Mouse (Mus musculus): ENCODE results near the gene Lta.
"Not testable (repeated sequence)": the region's sequence is repeated elsewhere in the genome, so short reads cannot be mapped to it uniquely, and the experiment has no call there.

The Lta gene

GRCm38 (mm10) chr17:35240384-35241304, 35.5 kb upstream of the Lta start:
- no peak for DNase-seq (ENCODE audit: extremely low read depth, insufficient read length, low spot score)

- no peak for DNase-seq (ENCODE audit: extremely low read depth, insufficient read length, low spot score)
These were observed 34.5 kb upstream of the Lta start for GRCm38 (mm10) chr17:35239700-35240099.

GRCm38 (mm10) chr17:35237504-35237903, 32.4 kb upstream of the Lta start:
- no peak for DNase-seq (ENCODE audit: extremely low read depth, insufficient read length, low spot score)

GRCm38 (mm10) chr17:35236996-35237395, 31.8 kb upstream of the Lta start:
- no peak for DNase-seq (ENCODE audit: extremely low read depth, insufficient read length, low spot score)

- peak; percentile 81 for DNase-seq (ENCODE audit: extremely low read depth, insufficient read length, low spot score)
These were observed 31.2 kb upstream of the Lta start for GRCm38 (mm10) chr17:35236390-35236746.

- peak; percentile 90 for DNase-seq (ENCODE audit: extremely low read depth, insufficient read length, low spot score)
These were observed 30.7 kb upstream of the Lta start, which contains the start of gene Nfkbil1 for GRCm38 (mm10) chr17:35235614-35236389. TSS of gene Nfkbil1 (minus strand) at chr17:35235792.

GRCm38 (mm10) chr17:35234903-35235302, 29.8 kb upstream of the Lta start:
- peak; percentile 77 for DNase-seq (ENCODE audit: extremely low read depth, insufficient read length, low spot score)

- not testable (repeated sequence) for DNase-seq (ENCODE audit: extremely low read depth, insufficient read length, low spot score)
These were observed 28.9 kb upstream of the Lta start for GRCm38 (mm10) chr17:35234090-35234489.

GRCm38 (mm10) chr17:35233114-35233980, 28.2 kb upstream of the Lta start, which contains the start of gene Atp6v1g2:
TSS of gene Atp6v1g2 (plus strand) at chr17:35233660.
- DNase-seq (ENCODE audit: extremely low read depth, insufficient read length, low spot score): no peak

- DNase-seq (ENCODE audit: extremely low read depth, insufficient read length, low spot score): no peak
These were observed 27.5 kb upstream of the Lta start for GRCm38 (mm10) chr17:35232659-35233058.

GRCm38 (mm10) chr17:35232043-35232442, 26.9 kb upstream of the Lta start:
- DNase-seq (ENCODE audit: extremely low read depth, insufficient read length, low spot score): peak; percentile 47

GRCm38 (mm10) chr17:35231022-35231421, 25.9 kb upstream of the Lta start:
- no peak for DNase-seq (ENCODE audit: extremely low read depth, insufficient read length, low spot score)

GRCm38 (mm10) chr17:35226561-35227046, 21.5 kb upstream of the Lta start:
- DNase-seq (ENCODE audit: extremely low read depth, insufficient read length, low spot score): no peak

GRCm38 (mm10) chr17:35225456-35225855, 20.3 kb upstream of the Lta start:
- DNase-seq (ENCODE audit: extremely low read depth, insufficient read length, low spot score): no peak

- no peak for DNase-seq (ENCODE audit: extremely low read depth, insufficient read length, low spot score)
These were observed 19.5 kb upstream of the Lta start for GRCm38 (mm10) chr17:35224641-35225040.

- DNase-seq (ENCODE audit: extremely low read depth, insufficient read length, low spot score): no peak
These were observed 17.1 kb upstream of the Lta start for GRCm38 (mm10) chr17:35222299-35222698.

GRCm38 (mm10) chr17:35220156-35220952, 15.2 kb upstream of the Lta start, which contains the start of gene Gm16181:
TSS of gene Gm16181 (plus strand) at chr17:35220834.
- no peak for DNase-seq (ENCODE audit: extremely low read depth, insufficient read length, low spot score)

GRCm38 (mm10) chr17:35219601-35220041, 14.5 kb upstream of the Lta start:
- DNase-seq (ENCODE audit: extremely low read depth, insufficient read length, low spot score): no peak

GRCm38 (mm10) chr17:35218516-35219193, 13.5 kb upstream of the Lta start:
- DNase-seq (ENCODE audit: extremely low read depth, insufficient read length, low spot score): no peak

Data from 3134 (cell line).